Mouse (Mus musculus): Measurements from ENCODE around the gene Me1.

Gene Me1

DNA sequence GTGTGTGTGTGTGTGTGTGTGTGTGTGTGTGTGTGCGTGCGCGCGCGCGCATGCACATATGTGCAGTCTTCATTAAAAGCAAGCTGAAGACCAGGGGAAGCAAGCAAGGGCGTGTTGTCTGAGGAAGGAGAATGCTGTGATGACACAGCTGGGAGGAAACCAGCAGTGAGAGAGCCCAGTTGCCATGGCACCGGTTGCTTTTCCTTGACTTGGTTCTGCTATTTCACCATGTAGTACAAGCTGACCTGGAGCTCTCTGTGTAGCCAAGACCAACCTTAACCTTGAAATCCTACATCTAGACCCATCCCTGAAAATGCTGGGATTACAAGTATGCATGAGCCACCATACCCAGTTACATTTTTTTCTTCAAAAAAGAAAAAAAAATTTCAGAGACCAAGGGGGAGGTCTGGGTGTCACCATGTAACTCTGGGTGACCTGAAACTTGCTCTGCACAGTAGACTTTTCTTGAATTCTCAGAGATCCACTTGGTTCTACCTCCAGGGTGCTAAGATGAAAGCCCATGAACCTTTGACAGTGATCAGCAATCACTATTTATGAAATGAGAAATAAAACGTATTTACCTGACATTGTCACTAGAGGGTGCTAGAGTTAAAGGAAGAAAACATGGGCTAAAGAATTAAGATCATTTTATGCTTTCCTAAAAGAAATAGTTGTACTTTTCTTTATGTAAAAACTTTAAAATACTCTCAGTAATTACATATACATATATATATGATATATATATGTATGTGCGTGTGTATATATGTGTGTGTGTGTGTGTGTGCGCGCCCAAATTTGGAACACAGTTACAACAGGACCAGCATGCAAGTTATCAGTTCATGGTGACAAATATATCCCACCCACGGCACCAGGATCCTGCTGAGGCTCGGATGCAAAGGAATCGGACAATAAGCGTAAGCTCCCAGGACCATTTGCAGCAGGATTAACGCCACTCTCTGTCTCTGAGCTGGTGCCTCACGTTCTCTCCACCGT, 102.8 kb downstream of the Me1 start:
- TF ChIP-seq CTCF (conservative IDR thresholded peaks at IDR 0.05; ENCODE audit: low read length): peak; percentile 53
- TF ChIP-seq POU5F1 (IDR thresholded peaks at IDR 0.05; ENCODE audit: borderline replicate concordance, low read length): no peak
- peaks cover 5% of the 10 kb centered on the region; the same call in 1 of the 2 replicates for H3K4me1 ChIP-seq (replicated peaks; ENCODE audit: low read depth, low read length)
- H3K36me3 ChIP-seq (ENCODE audit: insufficient read depth, low read length): peaks cover 4% of the 10 kb centered on the region; the same call in 1 of the 2 replicates
- no peak overlapping the region for H3K4me3 ChIP-seq (replicated peaks; ENCODE audit: low read length)
- no peaks in the 10 kb centered on the region for H3K27me3 ChIP-seq (ENCODE audit: insufficient read depth, low read length)
- H3K9me3 ChIP-seq (ENCODE audit: low read length): no peaks in the 10 kb centered on the region

- H3K27me3 ChIP-seq (ENCODE audit: insufficient read depth, low read length): no peaks in the 10 kb centered on the region
- H3K36me3 ChIP-seq (ENCODE audit: insufficient read depth, low read length): no peaks in the 10 kb centered on the region
- TF ChIP-seq POU5F1 (IDR thresholded peaks at IDR 0.05; ENCODE audit: borderline replicate concordance, low read length) (no peak), NANOG (IDR thresholded peaks at IDR 0.05; ENCODE audit: borderline replicate concordance, low read length) (no peak), CTCF (conservative IDR thresholded peaks at IDR 0.05; ENCODE audit: low read length) (no peak)
- H3K4me3 ChIP-seq (replicated peaks; ENCODE audit: low read length): no peak overlapping the region
- no peaks in the 10 kb centered on the region for H3K9me3 ChIP-seq (ENCODE audit: low read length)
- peaks cover 23% of the 10 kb centered on the region for H3K4me1 ChIP-seq (replicated peaks; ENCODE audit: low read depth, low read length)
Observed at GRCm38 (mm10) chr9:86587019-86587795, 108.5 kb downstream of the Me1 start.

DNA sequence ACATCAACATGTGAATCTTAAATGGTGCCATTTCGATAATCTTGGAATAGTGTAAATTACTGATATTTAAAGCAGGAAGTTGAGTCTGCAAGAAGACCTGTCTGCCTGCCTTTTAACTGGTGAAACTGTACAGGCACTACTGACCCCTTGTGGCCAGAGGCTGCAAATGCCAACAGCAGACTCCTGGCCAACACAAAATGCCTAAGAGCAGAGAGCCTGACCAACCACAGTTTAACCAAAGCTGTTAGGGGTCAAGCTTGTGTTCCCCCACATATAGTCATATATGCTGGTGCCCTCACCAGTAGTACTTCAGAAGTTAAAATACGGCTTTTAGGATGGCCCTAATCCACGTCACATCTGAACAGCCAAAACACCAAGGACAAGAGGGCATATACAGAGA, 112.0 kb downstream of the Me1 start:
- Histone ChIP-seq H3K36me3 (ENCODE audit: insufficient read depth, low read length) (no peaks in the 10 kb centered on the region), H3K9me3 (ENCODE audit: low read length) (no peaks in the 10 kb centered on the region), H3K4me3 (replicated peaks; ENCODE audit: low read length) (no peak overlapping the region), H3K27me3 (ENCODE audit: insufficient read depth, low read length) (no peaks in the 10 kb centered on the region), H3K4me1 (replicated peaks; ENCODE audit: low read depth, low read length) (peaks cover 23% of the 10 kb centered on the region)
- peak; percentile 85 for TF ChIP-seq CTCF (conservative IDR thresholded peaks at IDR 0.05; ENCODE audit: low read length)
- no peak for TF ChIP-seq NANOG (IDR thresholded peaks at IDR 0.05; ENCODE audit: borderline replicate concordance, low read length)

- H3K9me3 ChIP-seq (ENCODE audit: low read length): no peaks in the 10 kb centered on the region
- H3K4me3 ChIP-seq (replicated peaks; ENCODE audit: low read length): no peak overlapping the region
- peaks cover 18% of the 10 kb centered on the region for H3K4me1 ChIP-seq (replicated peaks; ENCODE audit: low read depth, low read length)
- H3K36me3 ChIP-seq (ENCODE audit: insufficient read depth, low read length): peaks cover 4% of the 10 kb centered on the region
- no peaks in the 10 kb centered on the region for H3K27me3 ChIP-seq (ENCODE audit: insufficient read depth, low read length)
- TF ChIP-seq POU5F1 (IDR thresholded peaks at IDR 0.05; ENCODE audit: borderline replicate concordance, low read length) (no peak), NANOG (IDR thresholded peaks at IDR 0.05; ENCODE audit: borderline replicate concordance, low read length) (no peak), CTCF (conservative IDR thresholded peaks at IDR 0.05; ENCODE audit: low read length) (no peak)
Observed at GRCm38 (mm10) chr9:86579657-86580056, 116.1 kb downstream of the Me1 start.

GRCm38 (mm10) chr9:86575178-86575577, 120.6 kb downstream of the Me1 start:
- Histone ChIP-seq H3K27me3 (ENCODE audit: insufficient read depth, low read length) (no peaks in the 10 kb centered on the region), H3K9me3 (ENCODE audit: low read length) (no peaks in the 10 kb centered on the region), H3K4me3 (replicated peaks; ENCODE audit: low read length) (no peak overlapping the region), H3K36me3 (ENCODE audit: insufficient read depth, low read length) (peaks cover 20% of the 10 kb centered on the region), H3K4me1 (replicated peaks; ENCODE audit: low read depth, low read length) (peaks cover 36% of the 10 kb centered on the region)
- TF ChIP-seq POU5F1 (IDR thresholded peaks at IDR 0.05; ENCODE audit: borderline replicate concordance, low read length) (no peak), NANOG (IDR thresholded peaks at IDR 0.05; ENCODE audit: borderline replicate concordance, low read length) (no peak), CTCF (conservative IDR thresholded peaks at IDR 0.05; ENCODE audit: low read length) (no peak)

DNA sequence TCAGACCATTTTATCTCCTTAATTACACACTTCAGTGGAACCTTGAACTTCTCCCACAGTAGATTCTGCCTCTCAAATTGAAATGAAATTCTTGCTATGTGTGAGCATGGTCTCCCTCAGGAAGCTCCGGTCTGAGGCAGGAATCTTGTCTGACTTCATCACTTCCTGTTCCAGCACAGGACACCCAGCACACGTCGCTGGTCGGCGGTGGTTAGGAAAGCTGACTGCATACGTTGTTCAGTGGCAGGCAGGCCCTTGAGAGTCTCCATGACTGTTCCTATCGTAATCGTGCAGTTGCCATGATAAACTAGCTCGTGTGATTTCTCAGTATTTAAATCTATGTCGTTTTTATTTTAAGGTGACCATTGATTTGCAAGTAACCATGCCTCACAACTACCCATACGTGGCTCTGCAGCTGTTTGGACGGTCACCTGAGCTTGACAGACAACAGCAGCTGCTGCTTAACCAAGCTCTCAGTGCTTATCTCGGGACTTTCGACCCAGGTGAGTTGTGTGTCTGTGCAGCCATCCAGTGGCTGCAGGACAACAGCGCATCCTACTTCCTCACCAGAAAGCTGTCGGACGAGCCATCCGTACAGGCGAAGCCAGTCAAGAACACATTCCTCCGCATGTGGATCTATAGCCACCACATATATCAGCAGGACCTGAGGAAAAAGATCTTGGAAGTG, 122.0 kb downstream of the Me1 start:
- Histone ChIP-seq H3K9me3 (ENCODE audit: low read length) (no peaks in the 10 kb centered on the region), H3K36me3 (ENCODE audit: insufficient read depth, low read length) (peaks cover 31% of the 10 kb centered on the region), H3K4me3 (replicated peaks; ENCODE audit: low read length) (no peak overlapping the region), H3K4me1 (replicated peaks; ENCODE audit: low read depth, low read length) (peaks cover 48% of the 10 kb centered on the region), H3K27me3 (ENCODE audit: insufficient read depth, low read length) (no peaks in the 10 kb centered on the region)
- TF ChIP-seq NANOG (IDR thresholded peaks at IDR 0.05; ENCODE audit: borderline replicate concordance, low read length) (no peak), POU5F1 (IDR thresholded peaks at IDR 0.05; ENCODE audit: borderline replicate concordance, low read length) (no peak), CTCF (conservative IDR thresholded peaks at IDR 0.05; ENCODE audit: low read length) (no peak)

DNA sequence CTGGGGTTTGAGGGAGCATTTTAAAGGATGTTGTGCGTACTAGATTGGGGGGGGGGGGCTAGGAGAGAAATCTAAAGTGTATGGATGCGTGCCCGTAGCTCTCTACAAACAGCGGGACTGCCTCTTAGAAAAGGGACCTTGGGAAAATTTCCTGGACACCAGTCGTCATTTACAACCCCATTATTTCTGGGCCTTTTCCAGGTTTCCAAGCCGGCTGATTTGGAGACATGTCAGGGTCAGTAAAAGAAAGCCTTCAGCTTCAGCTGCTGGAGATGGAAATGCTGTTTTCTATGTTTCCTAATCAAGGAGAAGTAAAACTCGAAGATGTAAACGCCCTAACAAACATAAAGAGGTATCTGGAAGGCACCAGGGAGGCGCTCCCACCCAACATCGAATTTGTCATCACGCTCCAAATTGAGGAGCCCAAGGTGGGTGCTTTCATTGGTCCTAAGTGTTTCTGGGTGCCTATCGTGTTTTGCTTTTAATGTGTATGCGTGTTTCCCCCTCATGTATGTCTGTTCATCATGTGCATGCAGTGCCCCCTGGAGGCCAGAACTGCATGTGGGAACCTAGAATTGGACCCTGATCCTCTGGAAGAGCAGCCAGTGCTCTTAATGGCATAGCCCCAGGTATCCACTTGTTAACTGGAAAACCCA, 123.0 kb downstream of the Me1 start:
- TF ChIP-seq POU5F1 (IDR thresholded peaks at IDR 0.05; ENCODE audit: borderline replicate concordance, low read length): no peak
- TF ChIP-seq CTCF (conservative IDR thresholded peaks at IDR 0.05; ENCODE audit: low read length): peak; percentile 61

More for the DNA sequence above, 123.0 kb downstream of the Me1 start:
- Histone ChIP-seq H3K4me1 (replicated peaks; ENCODE audit: low read depth, low read length) (peaks cover 52% of the 10 kb centered on the region), H3K4me3 (replicated peaks; ENCODE audit: low read length) (peak overlapping the region; percentile 93), H3K36me3 (ENCODE audit: insufficient read depth, low read length) (peaks cover 41% of the 10 kb centered on the region), H3K27me3 (ENCODE audit: insufficient read depth, low read length) (no peaks in the 10 kb centered on the region), H3K9me3 (ENCODE audit: low read length) (no peaks in the 10 kb centered on the region)
